Mouse (Mus musculus) megakaryocyte, embryonic 14.5 days (primary cell): ENCODE measurements around the gene Gramd1b. TPM values are rescaled to one million over a fixed set of nuclear protein-coding genes. Genes with fewer than 3 reads are reported as not detected.

Source experiments
- H3K27me3 ChIP-seq: replicated peaks from 2 replicates; pipeline ENCODE3; 2012; ENCODE audit warnings: inconsistent platforms
- H3K36me3 ChIP-seq: replicated peaks from 2 replicates; pipeline ENCODE3; 2012; ENCODE audit warnings: low read length, inconsistent platforms, mixed read lengths
- H3K4me1 ChIP-seq: 2 replicates; pipeline ENCODE4 v1.6.1; 2012; ENCODE audit warnings: inconsistent platforms
- H3K4me3 ChIP-seq: replicated peaks from 2 replicates; pipeline ENCODE3; 2012; ENCODE audit warnings: moderate library complexity, mild to moderate bottlenecking, inconsistent platforms
- H3K9me3 ChIP-seq: 2 replicates; pipeline ENCODE4 v1.6.1; 2012; ENCODE audit warnings: inconsistent platforms
- FLI1 ChIP-seq: IDR thresholded peaks from 2 replicates; pipeline ENCODE4 v1.6.1; 2012; ENCODE audit warnings: low read length, inconsistent platforms, mixed read lengths
- GATA1 ChIP-seq: IDR thresholded peaks from 3 replicates; pipeline ENCODE4 v1.6.1; 2012; ENCODE audit warnings: mixed read lengths, low read length, inconsistent platforms, borderline replicate concordance
- polyA plus RNA-seq: library from polyadenylated mRNA; stranded (reverse); fragments of >175 nt; gene quantifications from 2 replicates; pipeline ENCODE4 v1.2.3, GENCODE M21; 2012; ENCODE audit warnings: low replicate concordance; ENCODE audit not compliant: insufficient read depth

The Gramd1b gene
- polyA plus RNA-seq, 1 experiment, result 3.1 TPM

- peaks cover 22% of the 10 kb centered on the region for H3K36me3 ChIP-seq
- no peaks in the 10 kb centered on the region for H3K9me3 ChIP-seq
- H3K4me1 ChIP-seq, result peaks cover 17% of the 10 kb centered on the region
- TF ChIP-seq GATA1 (no peak), FLI1 (no peak)
- no peak overlapping the region for H3K4me3 ChIP-seq
- H3K27me3 ChIP-seq, result no peaks in the 10 kb centered on the region
Measured at GRCm38 (mm10) chr9:40332731-40333648, 198.2 kb downstream of the Gramd1b start.

- H3K9me3 ChIP-seq, result no peaks in the 10 kb centered on the region
- no peaks in the 10 kb centered on the region for H3K27me3 ChIP-seq
- no peak overlapping the region for H3K4me3 ChIP-seq
- TF ChIP-seq FLI1, result no peak
- TF ChIP-seq GATA1, result no peak
- H3K36me3 ChIP-seq, result peaks cover 22% of the 10 kb centered on the region
- peaks cover 22% of the 10 kb centered on the region for H3K4me1 ChIP-seq
Measured at GRCm38 (mm10) chr9:40332326-40332725, 198.9 kb downstream of the Gramd1b start.

- TF ChIP-seq GATA1, result no peak
- no peak for TF ChIP-seq FLI1
- Histone ChIP-seq H3K4me1 (peaks cover 26% of the 10 kb centered on the region), H3K4me3 (no peak overlapping the region), H3K9me3 (no peaks in the 10 kb centered on the region), H3K27me3 (no peaks in the 10 kb centered on the region), H3K36me3 (peaks cover 22% of the 10 kb centered on the region)
Measured at GRCm38 (mm10) chr9:40331411-40332286, 199.5 kb downstream of the Gramd1b start.

GRCm38 (mm10) chr9:40330609-40331382 is 200.4 kb downstream of the Gramd1b start:
- H3K9me3 ChIP-seq, result no peaks in the 10 kb centered on the region
- H3K4me1 ChIP-seq, result peaks cover 35% of the 10 kb centered on the region
- H3K27me3 ChIP-seq, result no peaks in the 10 kb centered on the region
- H3K4me3 ChIP-seq, result no peak overlapping the region
- no peak for TF ChIP-seq GATA1
- peaks cover 22% of the 10 kb centered on the region for H3K36me3 ChIP-seq

- peaks cover 75% of the 10 kb centered on the region for H3K4me1 ChIP-seq
Measured at GRCm38 (mm10) chr9:40326260-40326915, 204.8 kb downstream of the Gramd1b start.

GRCm38 (mm10) chr9:40324826-40325225 is 206.4 kb downstream of the Gramd1b start:
- Histone ChIP-seq H3K4me3 (peak overlapping the region; percentile 38), H3K4me1 (peaks cover 83% of the 10 kb centered on the region), H3K27me3 (no peaks in the 10 kb centered on the region), H3K9me3 (no peaks in the 10 kb centered on the region), H3K36me3 (peaks cover 4% of the 10 kb centered on the region)
- TF ChIP-seq GATA1, result no peak
- TF ChIP-seq FLI1, result no peak

More at GRCm38 (mm10) chr9:40326260-40326915, 204.8 kb downstream of the Gramd1b start:
- TF ChIP-seq FLI1, result no peak
- no peak for TF ChIP-seq GATA1
- Histone ChIP-seq H3K4me3 (peak overlapping the region; percentile 69), H3K27me3 (no peaks in the 10 kb centered on the region), H3K36me3 (peaks cover 5% of the 10 kb centered on the region), H3K9me3 (no peaks in the 10 kb centered on the region)

- peaks cover 4% of the 10 kb centered on the region for H3K36me3 ChIP-seq
- no peaks in the 10 kb centered on the region for H3K27me3 ChIP-seq
- no peaks in the 10 kb centered on the region for H3K9me3 ChIP-seq
- H3K4me1 ChIP-seq, result peaks cover 87% of the 10 kb centered on the region
- peak overlapping the region; percentile 73 for H3K4me3 ChIP-seq
- TF ChIP-seq FLI1 (no peak), GATA1 (no peak)
Measured at GRCm38 (mm10) chr9:40324232-40324792, 206.9 kb downstream of the Gramd1b start.

- Histone ChIP-seq H3K9me3 (no peaks in the 10 kb centered on the region), H3K4me1 (peaks cover 87% of the 10 kb centered on the region), H3K27me3 (no peaks in the 10 kb centered on the region), H3K4me3 (peak overlapping the region; percentile 73), H3K36me3 (peaks cover 4% of the 10 kb centered on the region)
- TF ChIP-seq GATA1 (no peak), FLI1 (no peak)
Measured at GRCm38 (mm10) chr9:40323773-40324172, 207.4 kb downstream of the Gramd1b start.
